Mouse (Mus musculus): ENCODE results near the gene Ambra1. TPM values are rescaled to one million over a fixed set of nuclear protein-coding genes. Genes with fewer than 3 reads are reported as not detected.

Ambra1 gene
- polyA plus RNA-seq, 1 experiment from 2014 or later = 20.1 TPM

- Histone ChIP-seq H3K4me2 (ENCODE audit: low read depth, low read length, severe bottlenecking) (no peak overlapping the region), H3K27ac (ENCODE audit: low read depth, low read length) (no peak overlapping the region), H3K4me3 (ENCODE audit: low read depth, low read length) (no peak overlapping the region), H3K4me1 (replicated peaks; ENCODE audit: control insufficient read depth, insufficient read depth, low read length) (no peaks in the 10 kb centered on the region), H3K27me3 (ENCODE audit: control insufficient read depth, insufficient read depth, low read length) (no peaks in the 10 kb centered on the region), H3K36me3 (ENCODE audit: control insufficient read depth, insufficient read depth, low read length) (no peaks in the 10 kb centered on the region), H3K9ac (ENCODE audit: low read length) (no peak overlapping the region), H3K9me3 (ENCODE audit: control insufficient read depth, low read length) (no peaks in the 10 kb centered on the region)
- ATAC-seq (replicated peaks; ENCODE audit: low FRiP score) = no peak
- WGBS = 87% methylated on average over 8 of the region's 8 CpGs
- no peak for DNase-seq (ENCODE audit: low spot score)
Measured at GRCm38 (mm10) chr2:91870754-91871153, 140.8 kb downstream of the Ambra1 start.

GRCm38 (mm10) chr2:91871225-91871624 lies 141.3 kb downstream of the Ambra1 start:
- no peak for ATAC-seq (replicated peaks; ENCODE audit: low FRiP score)
- H3K4me3 ChIP-seq (ENCODE audit: low read depth, low read length) = no peak overlapping the region
- H3K4me1 ChIP-seq (replicated peaks; ENCODE audit: control insufficient read depth, insufficient read depth, low read length) = no peaks in the 10 kb centered on the region
- 85% methylated on average over 1 of the region's 1 CpGs for WGBS
- no peaks in the 10 kb centered on the region for H3K36me3 ChIP-seq (ENCODE audit: control insufficient read depth, insufficient read depth, low read length)
- no peak for DNase-seq (ENCODE audit: low spot score)
- no peaks in the 10 kb centered on the region for H3K27me3 ChIP-seq (ENCODE audit: control insufficient read depth, insufficient read depth, low read length)
- H3K27ac ChIP-seq (ENCODE audit: low read depth, low read length) = no peak overlapping the region
- no peak overlapping the region for H3K9ac ChIP-seq (ENCODE audit: low read length)
- H3K4me2 ChIP-seq (ENCODE audit: low read depth, low read length, severe bottlenecking) = no peak overlapping the region
- H3K9me3 ChIP-seq (ENCODE audit: control insufficient read depth, low read length) = no peaks in the 10 kb centered on the region

- Histone ChIP-seq H3K4me3 (ENCODE audit: low read depth, low read length) (no peak overlapping the region), H3K27ac (ENCODE audit: low read depth, low read length) (no peak overlapping the region), H3K9me3 (ENCODE audit: control insufficient read depth, low read length) (no peaks in the 10 kb centered on the region), H3K9ac (ENCODE audit: low read length) (no peak overlapping the region), H3K4me1 (replicated peaks; ENCODE audit: control insufficient read depth, insufficient read depth, low read length) (no peaks in the 10 kb centered on the region), H3K27me3 (ENCODE audit: control insufficient read depth, insufficient read depth, low read length) (no peaks in the 10 kb centered on the region), H3K4me2 (ENCODE audit: low read depth, low read length, severe bottlenecking) (no peak overlapping the region), H3K36me3 (ENCODE audit: control insufficient read depth, insufficient read depth, low read length) (no peaks in the 10 kb centered on the region; the same call in 1 of the 2 replicates)
- WGBS = 89% methylated on average over 3 of the region's 3 CpGs
- DNase-seq (ENCODE audit: low spot score) (no peak), ATAC-seq (replicated peaks; ENCODE audit: low FRiP score) (no peak)
Measured at GRCm38 (mm10) chr2:91872658-91873057, 142.7 kb downstream of the Ambra1 start.

- no peaks in the 10 kb centered on the region for H3K9me3 ChIP-seq (ENCODE audit: control insufficient read depth, low read length)
- no peak overlapping the region for H3K27ac ChIP-seq (ENCODE audit: low read depth, low read length)
- WGBS = 90% methylated on average over 9 of the region's 9 CpGs
- H3K4me1 ChIP-seq (replicated peaks; ENCODE audit: control insufficient read depth, insufficient read depth, low read length) = no peaks in the 10 kb centered on the region
- no peak overlapping the region for H3K9ac ChIP-seq (ENCODE audit: low read length)
- no peaks in the 10 kb centered on the region for H3K27me3 ChIP-seq (ENCODE audit: control insufficient read depth, insufficient read depth, low read length)
- no peak for ATAC-seq (replicated peaks; ENCODE audit: low FRiP score)
- no peak overlapping the region for H3K4me2 ChIP-seq (ENCODE audit: low read depth, low read length, severe bottlenecking)
- H3K36me3 ChIP-seq (ENCODE audit: control insufficient read depth, insufficient read depth, low read length) = no peaks in the 10 kb centered on the region; the same call in 1 of the 2 replicates
- DNase-seq (ENCODE audit: low spot score) = no peak
- no peak overlapping the region for H3K4me3 ChIP-seq (ENCODE audit: low read depth, low read length)
Measured at GRCm38 (mm10) chr2:91876000-91876805, 146.3 kb downstream of the Ambra1 start.

GRCm38 (mm10) chr2:91876806-91877140 lies 146.8 kb downstream of the Ambra1 start:
- H3K4me1 ChIP-seq (replicated peaks; ENCODE audit: control insufficient read depth, insufficient read depth, low read length) = no peaks in the 10 kb centered on the region
- no peak overlapping the region for H3K27ac ChIP-seq (ENCODE audit: low read depth, low read length)
- no peaks in the 10 kb centered on the region for H3K27me3 ChIP-seq (ENCODE audit: control insufficient read depth, insufficient read depth, low read length)
- no peak overlapping the region for H3K9ac ChIP-seq (ENCODE audit: low read length)
- ATAC-seq (replicated peaks; ENCODE audit: low FRiP score) (no peak), DNase-seq (ENCODE audit: low spot score) (no peak)
- WGBS = 94% methylated on average over 2 of the region's 2 CpGs
- no peak overlapping the region for H3K4me3 ChIP-seq (ENCODE audit: low read depth, low read length)
- H3K9me3 ChIP-seq (ENCODE audit: control insufficient read depth, low read length) = no peaks in the 10 kb centered on the region
- no peaks in the 10 kb centered on the region; the same call in 1 of the 2 replicates for H3K36me3 ChIP-seq (ENCODE audit: control insufficient read depth, insufficient read depth, low read length)
- no peak overlapping the region for H3K4me2 ChIP-seq (ENCODE audit: low read depth, low read length, severe bottlenecking)

- no peak overlapping the region for H3K9ac ChIP-seq (ENCODE audit: low read length)
- H3K27me3 ChIP-seq (ENCODE audit: control insufficient read depth, insufficient read depth, low read length) = no peaks in the 10 kb centered on the region
- H3K36me3 ChIP-seq (ENCODE audit: control insufficient read depth, insufficient read depth, low read length) = no peaks in the 10 kb centered on the region; the same call in 1 of the 2 replicates
- H3K4me1 ChIP-seq (replicated peaks; ENCODE audit: control insufficient read depth, insufficient read depth, low read length) = no peaks in the 10 kb centered on the region
- H3K4me2 ChIP-seq (ENCODE audit: low read depth, low read length, severe bottlenecking) = no peak overlapping the region
- H3K27ac ChIP-seq (ENCODE audit: low read depth, low read length) = no peak overlapping the region
- no peaks in the 10 kb centered on the region for H3K9me3 ChIP-seq (ENCODE audit: control insufficient read depth, low read length)
- ATAC-seq (replicated peaks; ENCODE audit: low FRiP score) (no peak), DNase-seq (ENCODE audit: low spot score) (no peak)
- no peak overlapping the region for H3K4me3 ChIP-seq (ENCODE audit: low read depth, low read length)
- 75% methylated on average over 7 of the region's 7 CpGs for WGBS
Measured at GRCm38 (mm10) chr2:91878387-91879180, 148.7 kb downstream of the Ambra1 start.

GRCm38 (mm10) chr2:91883961-91884360 lies 154.0 kb downstream of the Ambra1 start:
- no peaks in the 10 kb centered on the region for H3K4me1 ChIP-seq (replicated peaks; ENCODE audit: control insufficient read depth, insufficient read depth, low read length)
- H3K27ac ChIP-seq (ENCODE audit: low read depth, low read length) = no peak overlapping the region
- no peaks in the 10 kb centered on the region for H3K27me3 ChIP-seq (ENCODE audit: control insufficient read depth, insufficient read depth, low read length)
- H3K4me3 ChIP-seq (ENCODE audit: low read depth, low read length) = no peak overlapping the region
- no peak overlapping the region for H3K9ac ChIP-seq (ENCODE audit: low read length)
- DNase-seq (ENCODE audit: low spot score) = no peak
- WGBS = 90% methylated on average over 4 of the region's 4 CpGs
- no peaks in the 10 kb centered on the region for H3K36me3 ChIP-seq (ENCODE audit: control insufficient read depth, insufficient read depth, low read length)
- H3K4me2 ChIP-seq (ENCODE audit: low read depth, low read length, severe bottlenecking) = no peak overlapping the region
- no peak for ATAC-seq (replicated peaks; ENCODE audit: low FRiP score)
- no peaks in the 10 kb centered on the region for H3K9me3 ChIP-seq (ENCODE audit: control insufficient read depth, low read length)

GRCm38 (mm10) chr2:91884616-91885015 lies 154.7 kb downstream of the Ambra1 start:
- ATAC-seq (replicated peaks; ENCODE audit: low FRiP score) (no peak), DNase-seq (ENCODE audit: low spot score) (no peak)
- H3K27ac ChIP-seq (ENCODE audit: low read depth, low read length) = no peak overlapping the region
- H3K4me1 ChIP-seq (replicated peaks; ENCODE audit: control insufficient read depth, insufficient read depth, low read length) = no peaks in the 10 kb centered on the region
- H3K4me2 ChIP-seq (ENCODE audit: low read depth, low read length, severe bottlenecking) = no peak overlapping the region
- H3K9ac ChIP-seq (ENCODE audit: low read length) = no peak overlapping the region
- no peaks in the 10 kb centered on the region for H3K36me3 ChIP-seq (ENCODE audit: control insufficient read depth, insufficient read depth, low read length)
- H3K4me3 ChIP-seq (ENCODE audit: low read depth, low read length) = no peak overlapping the region
- 75% methylated on average over 4 of the region's 4 CpGs for WGBS
- no peaks in the 10 kb centered on the region for H3K27me3 ChIP-seq (ENCODE audit: control insufficient read depth, insufficient read depth, low read length)
- no peaks in the 10 kb centered on the region for H3K9me3 ChIP-seq (ENCODE audit: control insufficient read depth, low read length)
